Mouse (Mus musculus) adipocyte (in vitro differentiated cells): ENCODE data around the gene Parp9.
"Not testable (repeated sequence)": the region's sequence is repeated elsewhere in the genome, so short reads cannot be mapped to it uniquely, and the experiment has no call there.

Experiments used
- DNase-seq: peaks from one replicate; pipeline ENCODE4 v3.0.0-alpha.2; 2016; ENCODE audit warnings: low spot score

The Parp9 gene

DNA sequence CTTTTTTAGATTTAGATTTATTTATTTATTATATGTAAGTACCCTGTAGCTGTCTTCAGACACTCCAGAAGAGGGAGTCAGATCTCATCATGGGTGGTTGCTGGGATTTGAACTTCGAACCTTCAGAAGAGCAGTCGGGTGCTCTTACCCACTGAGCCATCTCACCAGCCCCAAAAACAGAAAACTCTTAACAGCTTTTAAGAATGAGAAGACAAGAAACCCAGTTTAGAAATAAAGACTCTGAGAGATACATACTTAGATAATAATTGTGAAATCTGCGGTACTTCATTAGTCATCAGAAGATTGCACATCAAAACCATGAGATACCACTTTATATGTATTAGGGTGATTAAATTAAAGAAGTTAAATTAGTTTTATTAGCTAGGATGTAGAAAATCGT, 60.6 kb downstream of the Parp9 start:
- DNase-seq: not testable (repeated sequence)

DNA sequence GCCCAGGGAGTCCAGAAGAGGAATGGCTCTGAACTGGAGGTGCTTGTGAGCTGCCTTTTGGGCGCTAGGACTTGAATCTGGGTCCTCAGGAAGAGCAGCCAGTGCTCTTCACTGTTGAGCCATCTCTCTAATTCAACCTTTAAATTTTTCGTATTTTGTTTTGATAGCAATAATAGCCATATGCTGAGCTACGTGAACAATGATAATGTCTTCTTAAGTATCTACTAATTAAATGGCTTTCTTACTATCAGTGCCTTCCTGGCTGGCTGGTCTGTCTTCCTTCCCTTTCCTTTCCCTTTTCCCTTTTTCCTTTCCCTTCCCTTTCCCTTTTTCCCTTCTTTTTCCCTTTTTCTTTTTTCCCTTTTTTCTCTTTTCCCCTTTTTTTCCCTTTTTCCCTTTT, 70.1 kb downstream of the Parp9 start:
- DNase-seq: no peak

DNA sequence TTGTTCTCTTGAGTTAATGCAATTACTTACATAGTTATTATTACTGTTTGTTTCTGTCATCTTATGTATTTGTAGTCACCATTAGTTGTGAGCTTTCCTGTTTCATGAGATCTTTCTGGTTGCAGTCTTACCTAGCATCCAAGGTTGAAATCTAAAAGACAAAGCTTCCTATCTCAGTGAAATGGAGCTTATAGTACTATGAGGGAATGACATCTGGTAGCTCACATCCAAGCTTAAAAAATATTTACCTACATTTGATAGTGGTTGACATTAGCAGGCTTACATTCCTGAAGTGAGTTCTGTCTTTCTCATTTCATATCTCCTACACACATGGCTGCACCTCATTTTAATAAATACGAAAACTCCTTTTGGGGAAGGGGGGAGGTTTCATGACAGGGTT, 78.1 kb downstream of the Parp9 start:
- no peak for DNase-seq
